Mouse (Mus musculus) liver, embryonic 14.5 days (tissue): ENCODE data around the gene Slc26a6. TPM values are rescaled to one million over a fixed set of nuclear protein-coding genes. Genes with fewer than 3 reads are reported as not detected.

Experiments used
- ATAC-seq: fragments of 200-750 bp; cut with Nextera tagmentation; 2 replicates; pipeline ENCODE4 v1.8.0; 2017; ENCODE audit warnings: moderate number of reproducible peaks, mild to moderate bottlenecking, moderate library complexity; ENCODE audit not compliant: insufficient read depth
- DNase-seq, 3 experiments: peaks; one replicate each; pipeline ENCODE4 v3.0.0-alpha.2; 2012 to 2013; ENCODE audit warnings: low read depth in 3 of 3, low spot score in 3 of 3
- H3K27ac ChIP-seq: fragments of 300-500 bp; sonication (generic); 2 replicates; pipeline ENCODE4 v1.5.1; 2014; ENCODE audit warnings: moderate library complexity, mild to moderate bottlenecking, control low read depth, inconsistent platforms
- H3K27me3 ChIP-seq: fragments of 300-500 bp; sonication (generic); 2 replicates; pipeline ENCODE4 v1.6.1; 2014; ENCODE audit warnings: mild to moderate bottlenecking, low read length, moderate library complexity; ENCODE audit not compliant: control insufficient read depth, insufficient read depth
- H3K36me3 ChIP-seq: fragments of 300-500 bp; sonication (generic); replicated peaks from 2 replicates; pipeline ENCODE4 v1.6.1; 2014; ENCODE audit warnings: low read depth; ENCODE audit not compliant: control insufficient read depth, insufficient read depth
- H3K4me1 ChIP-seq, 2 experiments: fragments of 200-500 bp in 1 of 2; fragments of 300-500 bp in 1 of 2; sonication (generic) in 1 of 2; replicated peaks; 2 replicates each; pipeline ENCODE4 v1.6.1; 2012 to 2014; ENCODE audit warnings: antibody characterized with exemption in 1 of 2, inconsistent platforms in 1 of 2, low read length in 1 of 2; ENCODE audit not compliant: control insufficient read depth in 2 of 2, insufficient read depth in 2 of 2
- H3K4me2 ChIP-seq: fragments of 300-500 bp; sonication (generic); 2 replicates; pipeline ENCODE4 v1.6.1; 2014; ENCODE audit warnings: low read depth, mild to moderate bottlenecking, control low read depth, moderate library complexity
- H3K4me3 ChIP-seq, 2 experiments: fragments of 200-500 bp in 1 of 2; fragments of 300-500 bp in 1 of 2; sonication (generic) in 1 of 2; 2 replicates each; pipeline ENCODE4 v1.5.1; 2012 to 2014; ENCODE audit warnings: low read depth in 2 of 2, low read length in 2 of 2, mild to moderate bottlenecking in 2 of 2, control low read depth in 1 of 2, inconsistent platforms in 1 of 2, moderate library complexity in 1 of 2; ENCODE audit not compliant: insufficient read depth in 1 of 2
- H3K9ac ChIP-seq: fragments of 300-500 bp; sonication (generic); replicated peaks from 2 replicates; pipeline ENCODE4 v1.6.1; 2014; ENCODE audit warnings: mild to moderate bottlenecking, control low read depth, moderate library complexity
- H3K9me3 ChIP-seq: fragments of 300-500 bp; sonication (generic); 2 replicates; pipeline ENCODE4 v1.6.1; 2016; ENCODE audit warnings: low read length, mixed read lengths; ENCODE audit not compliant: control insufficient read depth
- CTCF ChIP-seq: IDR thresholded peaks from 2 replicates; pipeline ENCODE4 v1.5.1; 2016; ENCODE audit warnings: antibody characterized with exemption, low read depth, control low read depth
- EP300 ChIP-seq: IDR thresholded peaks from 2 replicates; pipeline ENCODE4 v1.6.1; 2016; ENCODE audit warnings: antibody characterized with exemption, low read depth
- WGBS: fragments of 180-500 bp; shearing (Covaris S2); extraction: QIAGEN DNeasy Blood & Tissue Kit; methylation state at CpG from one replicate; pipeline ENCODE4 v1.1.7; 2014; ENCODE audit not compliant: insufficient replicate concordance; 5-methylcytosine and 5-hydroxymethylcytosine counted together
- polyA plus RNA-seq, 2 experiments: library from polyadenylated mRNA; depleted of rRNA in 1 of 2; stranded (reverse) in 1 of 2; unstranded in 1 of 2; fragments of >200 nt; fragmentation: Nextera tagmentation in 1 of 2; extraction: Ambion mirVana in 1 of 2; gene quantifications; 2 replicates each; pipeline versions ENCODE4 v1.2.1 to v1.2.3; 2012 to 2014

Gene Slc26a6
- polyA plus RNA-seq, 2 experiments = 4.6 to 7.0 TPM

- ATAC-seq (no peak), DNase-seq (no peak)
- H3K27me3 ChIP-seq = no peaks in the 10 kb centered on the region
- 60% methylated on average over 10 of the region's 10 CpGs for WGBS
- H3K4me1 ChIP-seq = peaks cover 0 to 2% of the 10 kb centered on the region in 2 experiments; a peak in 1 of 4 replicates
- H3K27ac ChIP-seq = no peak overlapping the region
- TF ChIP-seq EP300 (no peak), CTCF (no peak)
- H3K4me2 ChIP-seq = no peak overlapping the region
- H3K9ac ChIP-seq = no peak overlapping the region
- no peaks in the 10 kb centered on the region for H3K36me3 ChIP-seq
- H3K9me3 ChIP-seq = no peaks in the 10 kb centered on the region
- no peak overlapping the region for H3K4me3 ChIP-seq
These were observed 60.5 kb downstream of the Slc26a6 start for GRCm38 (mm10) chr9:108913621-108914020.

GRCm38 (mm10) chr9:108914491-108914890 lies 61.4 kb downstream of the Slc26a6 start, which contains the start of gene Tmem89:
Gene Tmem89, plus strand, starts transcription at chr9:108914619.
- ATAC-seq (no peak), DNase-seq (no peak)
- H3K27ac ChIP-seq = no peak within 1 kb of the TSS
- 61% methylated on average over 6 of the region's 6 CpGs for WGBS
- H3K4me1 ChIP-seq = peaks cover 0 to 2% of the 10 kb centered on the region in 2 experiments; a peak in 1 of 4 replicates
- TF ChIP-seq CTCF = no peak
- no peak for TF ChIP-seq EP300
- H3K9ac ChIP-seq = no peak within 1 kb of the TSS
- H3K36me3 ChIP-seq = no peaks in the 10 kb centered on the region
- no peak within 1 kb of the TSS for H3K4me3 ChIP-seq
- no peak within 1 kb of the TSS for H3K4me2 ChIP-seq
- H3K27me3 ChIP-seq = no peaks in the 10 kb centered on the region
- no peaks in the 10 kb centered on the region for H3K9me3 ChIP-seq

DNA sequence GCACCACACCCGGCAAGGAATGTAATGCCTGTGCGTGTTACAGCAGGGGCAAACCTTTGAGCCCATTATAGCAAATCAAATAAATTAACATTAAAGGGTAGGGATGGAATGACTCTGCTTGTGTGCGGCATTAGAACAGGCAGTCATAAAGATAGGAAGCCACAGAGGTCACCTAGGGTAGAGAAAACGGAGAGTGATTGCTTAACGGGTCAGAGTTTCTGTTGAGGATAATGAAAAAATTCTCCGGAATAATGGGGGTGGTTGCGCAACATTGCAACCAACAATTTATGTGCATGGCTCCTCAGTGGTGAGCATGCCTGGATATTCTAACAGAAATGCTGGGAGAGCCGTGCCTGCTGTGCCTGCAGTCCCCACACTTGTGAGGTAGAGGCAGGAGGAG lies 72.8 kb downstream of the Slc26a6 start:
- H3K27me3 ChIP-seq = no peaks in the 10 kb centered on the region
- no peak for DNase-seq
- 60% methylated on average over 8 of the region's 8 CpGs for whole genome bisulfite sequencing

GRCm38 (mm10) chr9:108928424-108928823 lies 75.3 kb downstream of the Slc26a6 start:
- DNase-seq = no peak
- H3K27ac ChIP-seq = no peak overlapping the region
- no peaks in the 10 kb centered on the region; a peak in 1 of 4 replicates for H3K4me1 ChIP-seq
- H3K9me3 ChIP-seq = no peaks in the 10 kb centered on the region
- WGBS = 75% methylated on average over 3 of the region's 3 CpGs
- no peak for ATAC-seq
- no peak overlapping the region for H3K4me3 ChIP-seq
- H3K9ac ChIP-seq = no peak overlapping the region
- H3K36me3 ChIP-seq = no peaks in the 10 kb centered on the region
- TF ChIP-seq EP300 (no peak), CTCF (no peak)
- no peak overlapping the region for H3K4me2 ChIP-seq
- H3K27me3 ChIP-seq = no peaks in the 10 kb centered on the region

More for the DNA sequence above, 72.8 kb downstream of the Slc26a6 start:
- Histone ChIP-seq H3K9ac (no peak overlapping the region), H3K4me1 (no peaks in the 10 kb centered on the region; a peak in 1 of 4 replicates), H3K4me2 (no peak overlapping the region), H3K27ac (no peak overlapping the region), H3K4me3 (no peak overlapping the region), H3K36me3 (no peaks in the 10 kb centered on the region), H3K9me3 (no peaks in the 10 kb centered on the region)
- ATAC-seq = no peak
- TF ChIP-seq EP300 (no peak), CTCF (no peak)

DNA sequence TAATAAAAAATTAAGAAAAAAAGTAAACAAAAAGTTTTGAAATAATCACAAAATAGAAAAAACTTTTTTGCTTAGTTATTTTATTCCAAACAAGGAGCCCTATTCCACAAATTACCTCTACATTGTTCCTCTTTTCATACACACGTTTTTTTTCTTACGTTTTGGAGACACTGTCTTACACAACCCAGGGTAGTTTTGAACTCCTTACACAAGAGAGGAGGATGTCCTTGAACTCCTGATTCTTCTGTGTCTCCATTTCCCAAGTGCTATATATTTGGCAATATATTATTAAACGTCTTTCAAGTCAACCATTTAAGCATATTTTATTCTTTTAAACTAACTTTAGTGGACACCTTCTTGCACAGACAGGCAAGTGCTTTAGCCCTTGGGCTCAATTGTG lies 82.9 kb downstream of the Slc26a6 start:
- H3K4me3 ChIP-seq = peak overlapping the region; percentile 39 to 90
- DNase-seq = no peak

More for the DNA sequence above, 82.9 kb downstream of the Slc26a6 start:
- H3K9me3 ChIP-seq = no peaks in the 10 kb centered on the region
- H3K4me1 ChIP-seq = peaks cover 3 to 7% of the 10 kb centered on the region in 2 experiments
- 18% methylated on average over 3 of the region's 3 CpGs for WGBS
- H3K27me3 ChIP-seq = no peaks in the 10 kb centered on the region
- ATAC-seq = no peak
- peak overlapping the region; percentile 81 for H3K4me2 ChIP-seq
- H3K9ac ChIP-seq = no peak overlapping the region
- H3K27ac ChIP-seq = no peak overlapping the region
- H3K36me3 ChIP-seq = peaks cover 15% of the 10 kb centered on the region
- TF ChIP-seq EP300 (no peak), CTCF (no peak)
